Mouse (Mus musculus): ENCODE results near the gene Vmn1r58.
"Not testable (repeated sequence)": the region's sequence is repeated elsewhere in the genome, so short reads cannot be mapped to it uniquely, and the experiment has no call there.

Gene Vmn1r58

GRCm38 (mm10) chr7:5413296-5413695 lies at the start of gene Vmn1r58:
Gene Vmn1r58, minus strand, starts transcription at chr7:5413396.
- not testable (repeated sequence) for DNase-seq (ENCODE audit: low spot score in 2 of 2)

GRCm38 (mm10) chr7:5456674-5457073 lies 43.5 kb upstream of the Vmn1r58 start, which contains the start of gene Vmn1r59:
Gene Vmn1r59, minus strand, starts transcription at chr7:5456774.
- DNase-seq (ENCODE audit: low spot score in 2 of 2), result no peak

DNA sequence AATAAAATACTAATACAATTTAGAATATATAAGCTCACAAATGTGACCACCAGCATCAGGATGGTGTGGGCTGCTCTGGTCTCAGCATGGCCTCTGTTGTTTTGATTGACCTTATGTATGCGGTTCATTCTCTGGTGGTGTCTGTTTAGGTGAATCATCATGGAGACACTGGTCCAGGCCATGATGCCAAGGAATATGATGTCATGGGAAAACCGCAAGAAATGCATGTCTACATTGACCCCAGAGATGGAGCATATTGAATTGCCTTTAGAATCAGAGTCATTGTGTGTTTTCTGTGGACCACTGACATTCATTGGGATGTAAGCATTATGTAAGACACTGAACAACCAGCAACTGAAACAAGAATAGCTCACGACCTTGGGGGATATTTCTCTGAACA lies 40.8 kb upstream of the Vmn1r58 start:
- DNase-seq (ENCODE audit: low spot score in 2 of 2), result not testable (repeated sequence)

- DNase-seq (ENCODE audit: low spot score in 2 of 2), result no peak
Measured at GRCm38 (mm10) chr7:5448627-5449026, 35.4 kb upstream of the Vmn1r58 start.

- no peak for DNase-seq (ENCODE audit: low spot score in 2 of 2)
Measured at GRCm38 (mm10) chr7:5406201-5406600, 7.0 kb downstream of the Vmn1r58 start.

GRCm38 (mm10) chr7:5366724-5367123 lies 46.5 kb downstream of the Vmn1r58 start:
- no peak for DNase-seq (ENCODE audit: low spot score in 2 of 2)

DNA sequence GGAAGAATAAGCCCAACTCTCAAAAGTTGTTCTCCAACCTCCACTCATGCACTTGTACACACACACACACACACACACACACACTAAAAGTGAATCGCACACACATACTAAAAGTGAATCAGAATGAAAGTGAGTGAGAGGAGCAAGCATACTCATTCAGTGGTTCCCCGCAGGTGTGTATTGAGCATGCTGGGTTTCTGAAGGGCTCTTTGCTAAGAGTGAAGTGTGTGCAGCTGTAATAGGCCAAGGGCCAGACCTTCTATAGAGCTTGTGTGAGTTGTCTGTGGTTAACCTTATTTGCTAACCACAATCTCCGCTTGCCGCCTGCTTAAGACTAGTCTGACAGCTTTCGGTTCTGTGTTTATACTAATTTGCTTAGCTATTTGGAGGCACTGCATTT lies 49.6 kb downstream of the Vmn1r58 start:
- no peak for DNase-seq (ENCODE audit: low spot score in 2 of 2)
